Mouse (Mus musculus) naive thymus-derived CD4-positive, alpha-beta T cell, adult 2 months (primary cell): ENCODE results near the gene Hacd1.

Experiments
- DNase-seq: peaks from one replicate; pipeline ENCODE4 v3.0.0-alpha.2; 2011; ENCODE audit warnings: low read depth

Hacd1 gene

DNA sequence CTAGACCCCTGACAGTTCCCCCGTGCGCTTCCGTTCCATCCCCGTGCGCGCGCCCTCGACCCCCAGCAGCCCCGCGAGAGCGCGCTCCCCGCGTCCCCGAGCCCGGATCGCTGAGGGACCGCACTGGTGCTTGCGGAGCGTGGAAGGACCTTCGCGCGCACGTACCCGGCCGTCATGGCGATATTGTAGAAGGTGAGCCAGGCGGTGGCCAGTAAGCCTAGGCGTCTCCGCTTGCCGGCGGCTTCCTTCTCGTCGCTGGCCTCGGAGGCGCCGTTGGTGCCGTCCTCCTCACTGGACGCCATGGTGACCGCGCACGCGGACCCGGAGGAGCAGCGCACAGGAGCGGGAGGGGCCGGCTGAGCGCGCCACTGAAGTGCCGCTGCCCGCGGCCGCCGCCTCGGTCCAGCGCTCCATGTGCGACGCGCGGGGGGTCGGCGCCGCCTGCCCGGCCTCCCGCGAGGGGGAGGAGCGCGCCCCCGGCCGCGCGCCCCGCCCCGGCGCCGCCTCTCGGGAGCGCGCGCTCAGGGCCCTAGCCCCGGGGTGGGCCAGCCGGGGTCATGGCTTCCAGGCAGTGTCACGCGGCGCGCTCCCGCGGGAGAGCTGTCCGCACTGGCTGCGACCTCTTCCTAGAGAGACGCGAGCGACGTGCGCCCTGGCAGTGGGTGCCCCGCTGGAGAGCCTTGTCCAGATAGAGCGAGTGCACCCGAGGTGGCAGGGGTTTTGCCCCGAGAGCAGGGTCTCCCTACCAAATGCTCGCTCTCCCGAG is at the start of gene Hacd1:
Gene Hacd1 (minus strand): TSS at position 570 of the 766 bp plus-strand sequence.
- DNase-seq, result peak; percentile 33

DNA sequence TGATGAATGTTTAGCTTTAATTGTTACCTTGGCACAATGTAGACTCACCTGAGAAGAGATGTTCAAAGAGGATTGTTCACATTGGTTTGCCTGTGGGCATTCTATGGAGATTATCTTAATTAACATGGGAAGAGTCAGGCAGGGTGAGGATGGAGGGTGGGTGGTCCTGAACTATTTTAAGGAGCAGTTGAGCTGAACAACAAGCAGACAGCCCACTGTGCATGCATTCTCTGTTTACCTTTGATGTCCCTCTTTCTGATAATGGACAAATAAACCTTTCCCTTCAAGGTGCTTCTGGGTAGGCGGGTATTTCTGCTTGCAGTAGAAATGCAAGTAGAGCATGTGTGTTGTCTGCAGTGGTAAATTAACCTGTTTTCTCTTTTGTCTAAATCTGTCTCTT is 48.0 kb upstream of the Hacd1 start:
- DNase-seq, result no peak

- DNase-seq, result no peak
These were observed 46.7 kb upstream of the Hacd1 start for GRCm38 (mm10) chr2:14102603-14103002.

DNA sequence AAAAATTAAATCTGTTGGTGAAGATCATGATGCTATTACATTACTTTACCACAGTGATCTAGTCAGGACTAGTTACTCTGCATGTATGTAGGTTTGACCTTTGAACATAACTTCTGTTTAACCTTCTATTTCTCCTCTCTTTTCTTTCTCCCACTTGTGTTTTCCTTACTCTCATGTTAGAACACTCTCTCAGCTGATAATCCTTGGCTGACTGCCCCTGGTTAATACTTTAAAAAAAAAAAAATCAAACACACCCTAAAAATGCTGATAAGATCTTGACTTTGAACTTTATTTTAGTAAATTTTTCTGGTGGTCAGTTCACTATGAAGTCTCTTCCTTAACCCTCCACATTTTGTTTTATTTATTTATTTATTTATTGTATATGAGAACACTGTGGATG is 44.6 kb upstream of the Hacd1 start:
- no peak for DNase-seq

DNA sequence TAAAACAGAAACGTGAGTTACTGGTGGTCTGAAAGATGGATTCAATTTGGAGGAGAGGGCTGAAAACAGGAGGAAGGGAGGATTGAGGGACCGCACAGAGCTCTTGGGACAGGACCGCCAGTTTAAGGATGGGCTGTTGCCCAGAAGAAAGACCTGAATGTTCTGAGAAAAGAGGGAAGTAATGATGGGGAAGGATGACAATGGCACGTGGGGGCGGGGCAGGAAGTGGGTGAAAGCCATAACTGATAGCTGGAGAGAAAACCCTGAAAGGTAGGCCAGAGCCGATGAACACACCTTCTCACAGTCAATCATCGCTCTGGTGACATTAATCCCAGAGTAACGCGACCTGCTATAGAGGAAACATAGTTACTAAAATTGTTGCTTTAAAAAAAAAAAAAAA is 22.6 kb upstream of the Hacd1 start:
- DNase-seq, result peak; percentile 24

DNA sequence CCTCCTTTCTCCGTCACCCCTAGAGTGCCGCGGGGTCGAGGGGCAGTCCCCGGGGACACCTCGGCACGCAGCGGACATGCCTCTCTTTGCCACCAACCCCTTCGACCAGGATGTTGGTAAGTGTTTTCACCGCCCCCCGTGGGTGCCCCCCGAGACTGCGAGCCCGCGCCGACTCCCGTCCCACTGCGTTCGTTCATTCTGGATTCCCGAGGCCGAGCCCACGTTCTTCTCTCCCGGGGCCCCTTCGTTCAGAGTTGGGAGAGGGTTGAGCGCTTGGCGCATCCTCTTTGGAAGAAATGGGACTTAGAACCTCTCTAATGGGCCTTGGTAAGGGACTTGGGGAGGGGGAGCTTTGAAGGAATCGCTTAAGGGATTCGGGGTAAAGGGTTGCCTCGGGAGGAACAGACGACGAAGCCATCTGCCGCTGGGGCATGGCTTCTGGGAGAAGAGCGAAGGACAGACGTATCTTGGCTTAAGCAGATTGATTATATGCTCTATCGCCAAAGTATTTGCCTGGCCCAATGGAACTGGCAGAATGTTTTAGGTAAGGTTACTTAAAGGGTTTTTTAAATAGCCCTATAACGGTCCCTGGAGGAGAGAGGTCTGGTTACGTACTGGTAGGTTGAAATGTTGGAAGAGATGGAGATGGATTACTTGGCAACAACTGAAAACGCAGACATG is 18.4 kb upstream of the Hacd1 start:
- no peak for DNase-seq

DNA sequence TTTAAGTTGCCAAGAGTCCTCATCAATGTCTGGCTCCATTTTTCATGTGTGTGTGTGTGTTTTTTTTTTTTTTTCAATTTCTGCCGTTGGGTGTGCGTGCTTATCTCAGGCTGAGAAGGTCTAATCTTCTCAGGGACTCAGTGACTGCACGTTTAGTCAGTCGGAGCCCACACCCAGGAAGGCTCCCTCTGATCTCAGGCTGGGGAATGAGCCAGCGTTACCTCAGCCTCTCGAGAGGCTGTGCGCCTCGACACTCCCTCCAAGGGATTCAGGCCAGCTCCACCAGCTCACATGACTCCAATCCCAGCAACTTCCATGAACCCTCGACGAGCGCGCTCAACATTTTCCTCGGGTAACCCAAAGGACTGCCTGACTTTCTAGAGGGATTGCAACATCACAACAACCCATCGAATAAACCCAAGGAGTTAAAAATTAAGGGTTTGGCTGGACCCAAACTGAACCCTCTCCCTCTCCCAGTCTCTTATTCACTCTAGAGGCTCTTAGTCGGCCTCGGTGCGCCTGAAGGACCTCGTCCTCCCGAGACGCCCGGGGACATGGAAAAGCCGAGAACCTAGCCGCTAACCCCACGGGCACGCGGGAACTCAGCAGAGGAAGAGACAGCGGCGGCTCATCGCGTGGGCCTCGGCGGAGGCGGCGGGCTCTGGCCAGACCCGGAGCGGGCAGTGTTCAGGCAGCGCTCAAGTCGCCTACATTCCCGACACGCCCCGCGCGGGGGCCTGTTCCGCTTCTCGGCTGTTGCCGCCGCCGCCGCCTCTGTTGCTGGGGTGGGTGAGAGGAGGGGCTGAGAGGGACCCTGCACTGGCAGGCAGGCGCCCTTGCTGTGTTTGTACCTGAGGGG is 17.7 kb upstream of the Hacd1 start, which contains the start of gene Stam:
Gene Stam (plus strand): TSS at position 737 of the 859 bp plus-strand sequence.
- DNase-seq, result peak; percentile 94

GRCm38 (mm10) chr2:14073008-14073361 is 17.1 kb upstream of the Hacd1 start:
- DNase-seq, result no peak

GRCm38 (mm10) chr2:14070466-14070865 is 14.5 kb upstream of the Hacd1 start:
- no peak for DNase-seq

GRCm38 (mm10) chr2:14069027-14069426 is 13.1 kb upstream of the Hacd1 start:
- no peak for DNase-seq

DNA sequence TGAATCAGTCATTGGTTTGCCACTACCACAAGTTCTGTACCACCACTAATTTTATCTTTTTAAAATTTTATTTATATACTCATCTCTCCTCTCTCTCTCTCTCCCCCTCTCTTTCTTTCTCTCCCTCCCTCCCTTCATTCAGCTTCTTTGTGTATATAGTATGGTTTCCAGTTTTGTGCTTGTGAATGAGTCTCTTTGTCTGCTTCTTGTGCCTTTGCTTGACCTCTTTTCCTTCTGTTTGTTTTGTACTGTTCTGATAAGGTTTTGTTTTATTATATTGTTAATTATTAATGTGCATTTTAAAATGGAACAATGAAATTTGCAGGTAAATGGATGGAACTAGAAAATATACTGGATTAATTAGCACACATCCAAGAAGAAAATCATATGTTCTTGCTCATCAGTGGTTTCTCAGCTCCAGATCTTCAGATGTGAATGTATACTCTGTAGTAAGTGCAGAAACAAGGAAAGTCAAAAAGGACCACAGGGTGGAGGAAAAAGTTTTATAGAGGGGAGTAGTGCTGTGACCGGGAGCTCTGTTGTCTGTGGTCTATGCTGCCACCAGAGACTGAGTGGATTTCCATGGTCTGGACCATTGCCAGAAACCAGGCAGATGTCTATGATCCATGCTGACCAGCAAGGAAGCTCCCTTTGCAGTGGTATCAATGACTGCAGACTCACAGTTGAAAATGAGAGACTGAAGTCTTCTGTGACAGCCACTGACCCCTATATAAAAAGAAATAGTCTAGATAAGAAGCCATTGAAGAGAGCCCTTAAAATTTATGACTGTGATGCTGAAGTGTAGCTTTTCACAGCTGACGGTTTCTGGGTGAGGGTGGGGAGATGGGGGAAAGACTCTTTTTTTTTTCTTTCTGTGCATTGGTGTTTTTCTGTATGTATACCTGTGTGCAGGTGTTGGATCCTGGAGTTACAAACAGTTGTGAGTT is 10.0 kb upstream of the Hacd1 start:
- no peak for DNase-seq

DNA sequence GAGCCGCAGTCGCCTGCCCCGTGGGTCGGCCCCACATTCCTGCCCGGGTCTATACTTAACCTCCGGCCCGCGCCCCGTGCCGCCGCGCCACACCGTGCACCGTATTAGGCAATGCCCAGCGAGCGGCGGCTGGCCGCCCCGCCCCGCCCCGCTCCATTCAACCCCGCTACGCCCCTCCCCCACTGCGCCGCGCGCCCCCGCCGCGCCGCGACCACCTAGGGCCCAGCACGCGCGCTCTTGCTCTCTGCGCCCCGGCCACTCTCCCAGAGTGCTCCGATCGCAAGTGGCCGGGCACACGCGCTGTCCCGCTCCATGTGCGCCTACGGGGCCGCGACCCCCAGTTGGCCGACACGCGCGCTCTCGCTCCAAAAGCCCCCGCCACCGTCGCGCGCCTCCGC is 768 bp downstream of the Hacd1 start:
- DNase-seq, result no peak

- DNase-seq, result no peak
These were observed 1.2 kb downstream of the Hacd1 start for GRCm38 (mm10) chr2:14054716-14055115.

DNA sequence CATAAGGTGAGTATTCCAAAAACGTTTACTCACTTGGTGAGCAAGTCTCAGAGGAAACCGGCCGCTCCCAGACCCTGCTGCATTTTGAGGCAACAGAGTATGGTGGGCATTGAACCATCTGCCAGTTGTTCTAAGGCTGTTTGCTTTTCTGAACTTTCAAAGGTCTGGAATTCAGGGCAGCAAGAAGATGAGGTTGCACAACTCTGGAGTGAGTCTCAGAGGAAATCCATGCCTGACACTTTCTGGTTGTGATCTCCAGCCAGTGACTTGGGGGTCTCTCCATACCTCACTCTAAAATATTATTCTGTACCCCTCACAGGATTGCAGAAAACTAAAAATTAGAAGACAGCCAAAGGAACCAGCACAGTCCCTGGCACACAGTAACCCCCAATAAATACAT is 1.8 kb downstream of the Hacd1 start:
- no peak for DNase-seq

- no peak for DNase-seq
These were observed 2.3 kb downstream of the Hacd1 start for GRCm38 (mm10) chr2:14053618-14054017.

DNA sequence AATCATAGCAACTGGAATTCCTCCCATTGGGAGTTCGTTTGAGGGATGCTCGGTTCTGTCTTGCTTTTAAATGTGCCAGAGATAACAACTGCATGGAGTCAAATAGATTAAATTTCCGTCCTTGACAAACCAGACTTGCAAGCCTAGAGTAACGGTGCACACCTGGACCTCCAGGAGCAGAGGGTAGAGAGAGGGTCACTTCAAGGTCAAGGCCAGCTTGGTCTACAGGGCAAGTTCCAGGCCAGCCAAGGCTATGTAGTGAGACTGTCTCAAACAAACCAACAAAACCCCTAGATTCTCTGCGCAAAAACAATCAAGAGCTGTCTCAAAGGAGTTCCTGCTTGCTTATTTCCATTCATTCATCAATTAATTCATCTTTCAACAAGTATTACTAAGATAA is 7.1 kb downstream of the Hacd1 start:
- no peak for DNase-seq

GRCm38 (mm10) chr2:14048381-14048780 is 7.6 kb downstream of the Hacd1 start:
- DNase-seq, result peak; percentile 83

DNA sequence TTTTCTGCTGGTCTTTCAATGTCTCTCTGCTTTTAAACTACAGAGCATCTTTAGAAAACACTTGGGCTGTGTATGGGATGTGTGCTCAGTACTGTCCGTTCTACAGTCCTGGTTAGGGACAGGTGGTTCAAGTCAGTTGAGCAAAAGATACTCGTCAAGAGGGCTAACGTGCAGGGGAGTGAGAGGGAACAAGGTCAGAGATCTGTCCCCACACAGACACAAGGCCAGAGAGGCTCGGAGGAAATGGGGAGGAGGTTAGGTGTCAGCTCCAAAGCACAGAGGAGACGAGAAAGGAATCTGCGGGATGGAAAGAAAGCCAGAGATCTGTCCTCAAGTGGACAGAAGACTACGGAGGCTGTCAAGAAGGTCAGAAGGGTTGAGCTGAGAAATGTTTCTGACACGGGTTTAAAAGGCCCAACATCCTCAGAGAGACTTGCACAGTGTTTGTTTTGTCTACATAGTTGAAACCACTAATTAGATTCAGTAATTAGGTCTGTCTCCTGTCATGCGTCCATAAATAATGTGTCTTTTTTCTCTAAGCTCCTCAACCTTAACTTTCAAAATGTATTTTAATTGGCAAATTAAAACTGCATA is 12.3 kb downstream of the Hacd1 start:
- no peak for DNase-seq

DNA sequence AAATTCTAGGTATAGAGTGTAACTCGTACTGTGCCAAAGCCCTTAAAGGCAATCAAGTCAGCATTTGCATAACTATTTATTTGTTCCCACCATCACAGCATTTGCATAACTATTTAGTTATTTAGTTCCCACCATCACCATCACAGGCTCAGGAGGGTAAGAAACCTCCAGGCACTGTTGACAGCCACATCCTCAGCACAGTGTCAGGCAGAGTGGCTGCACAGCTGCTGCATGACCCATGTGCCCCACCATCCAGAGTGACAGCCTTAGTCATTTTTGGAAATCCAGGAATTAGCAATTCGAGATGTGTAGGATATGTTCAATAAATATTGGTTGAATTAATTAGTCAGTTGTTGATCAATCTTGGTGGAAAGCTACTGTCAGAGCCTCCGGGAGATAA is 12.9 kb downstream of the Hacd1 start:
- no peak for DNase-seq

- no peak for DNase-seq
These were observed 14.7 kb downstream of the Hacd1 start for GRCm38 (mm10) chr2:14041249-14041648.

- DNase-seq, result no peak
These were observed 36.7 kb downstream of the Hacd1 start for GRCm38 (mm10) chr2:14019228-14019627.
